Mouse (Mus musculus): ENCODE results near the gene Insm1. TPM values are rescaled to one million over a fixed set of nuclear protein-coding genes. Genes with fewer than 3 reads are reported as not detected.

The Insm1 gene
- polyA plus RNA-seq, 1 experiment from 2014 or later: 0.09 TPM

DNA sequence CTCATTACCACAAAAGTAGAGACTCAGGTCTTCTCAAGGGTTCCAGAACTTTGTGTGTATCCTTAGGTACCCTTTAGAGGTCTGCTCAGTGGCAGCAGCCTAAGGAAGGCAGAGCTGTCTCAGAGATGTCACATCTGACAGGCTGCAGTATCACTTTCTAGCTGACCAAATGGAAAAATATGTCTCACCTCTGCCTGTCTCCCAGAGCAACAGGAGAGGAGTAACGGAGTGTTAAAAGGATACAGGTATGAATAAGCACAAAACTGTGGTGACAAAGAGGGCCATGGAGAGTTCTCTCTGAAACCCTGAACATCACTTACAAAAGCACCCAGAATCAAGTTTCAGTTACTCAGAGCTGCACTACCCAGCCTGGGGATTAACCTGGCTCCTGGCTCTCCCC lies 32.7 kb downstream of the Insm1 start:
- no peak overlapping the region for H3K9ac ChIP-seq (ENCODE audit: low read length)
- WGBS: 86% methylated on average over 1 of the region's 1 CpGs
- H3K4me1 ChIP-seq (ENCODE audit: control insufficient read depth, insufficient read depth, low read length): no peaks in the 10 kb centered on the region
- H3K4me3 ChIP-seq (ENCODE audit: low read depth, low read length): no peak overlapping the region
- H3K9me3 ChIP-seq (ENCODE audit: control insufficient read depth, low read length): no peaks in the 10 kb centered on the region
- no peak overlapping the region for H3K4me2 ChIP-seq (ENCODE audit: low read depth, severe bottlenecking)
- no peak for ATAC-seq (ENCODE audit: insufficient number of reproducible peaks, low FRiP score, low TSS enrichment, low read depth)
- no peaks in the 10 kb centered on the region for H3K27me3 ChIP-seq (ENCODE audit: control insufficient read depth, insufficient read depth, low read length)
- no peaks in the 10 kb centered on the region for H3K36me3 ChIP-seq (ENCODE audit: control insufficient read depth, insufficient read depth, low read length)
- H3K27ac ChIP-seq (replicated peaks; ENCODE audit: low read depth, low read length): no peak overlapping the region
- DNase-seq (ENCODE audit: low spot score): no peak

DNA sequence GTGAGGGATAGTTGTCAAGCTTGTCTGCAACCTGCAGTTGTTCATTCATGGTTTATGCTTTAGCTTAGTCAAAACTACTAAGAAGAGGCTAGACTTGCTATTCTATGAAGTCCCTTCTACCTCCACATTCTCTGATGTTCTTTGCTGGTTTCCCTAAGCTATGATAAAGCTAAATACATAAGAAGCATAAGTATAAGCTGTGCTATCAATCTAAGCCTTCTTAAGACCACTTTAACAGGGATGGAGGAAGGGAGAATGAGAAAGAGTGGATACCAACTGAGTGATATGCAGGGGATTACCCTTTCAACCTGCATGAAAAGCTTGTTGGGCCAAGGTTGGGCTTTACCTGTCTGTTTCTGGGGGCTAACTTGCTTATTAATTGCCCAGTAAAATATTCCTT lies 33.9 kb downstream of the Insm1 start:
- DNase-seq (ENCODE audit: low spot score) (no peak), ATAC-seq (ENCODE audit: insufficient number of reproducible peaks, low FRiP score, low TSS enrichment, low read depth) (no peak)
- Histone ChIP-seq H3K27ac (replicated peaks; ENCODE audit: low read depth, low read length) (no peak overlapping the region), H3K36me3 (ENCODE audit: control insufficient read depth, insufficient read depth, low read length) (no peaks in the 10 kb centered on the region), H3K4me1 (ENCODE audit: control insufficient read depth, insufficient read depth, low read length) (no peaks in the 10 kb centered on the region), H3K4me2 (ENCODE audit: low read depth, severe bottlenecking) (no peak overlapping the region), H3K27me3 (ENCODE audit: control insufficient read depth, insufficient read depth, low read length) (no peaks in the 10 kb centered on the region), H3K4me3 (ENCODE audit: low read depth, low read length) (no peak overlapping the region), H3K9me3 (ENCODE audit: control insufficient read depth, low read length) (no peaks in the 10 kb centered on the region), H3K9ac (ENCODE audit: low read length) (no peak overlapping the region)

- Histone ChIP-seq H3K36me3 (ENCODE audit: control insufficient read depth, insufficient read depth, low read length) (no peaks in the 10 kb centered on the region), H3K4me1 (ENCODE audit: control insufficient read depth, insufficient read depth, low read length) (no peaks in the 10 kb centered on the region; the same call in 1 of the 2 replicates), H3K9me3 (ENCODE audit: control insufficient read depth, low read length) (no peaks in the 10 kb centered on the region), H3K4me2 (ENCODE audit: low read depth, severe bottlenecking) (no peak overlapping the region), H3K4me3 (ENCODE audit: low read depth, low read length) (no peak overlapping the region), H3K27ac (replicated peaks; ENCODE audit: low read depth, low read length) (no peak overlapping the region), H3K9ac (ENCODE audit: low read length) (no peak overlapping the region), H3K27me3 (ENCODE audit: control insufficient read depth, insufficient read depth, low read length) (no peaks in the 10 kb centered on the region)
- ATAC-seq (ENCODE audit: insufficient number of reproducible peaks, low FRiP score, low TSS enrichment, low read depth) (no peak), DNase-seq (ENCODE audit: low spot score) (peak; percentile 32)
- WGBS: 68% methylated on average over 3 of the region's 3 CpGs
These were observed 34.7 kb downstream of the Insm1 start for GRCm38 (mm10) chr2:146256321-146256875.

DNA sequence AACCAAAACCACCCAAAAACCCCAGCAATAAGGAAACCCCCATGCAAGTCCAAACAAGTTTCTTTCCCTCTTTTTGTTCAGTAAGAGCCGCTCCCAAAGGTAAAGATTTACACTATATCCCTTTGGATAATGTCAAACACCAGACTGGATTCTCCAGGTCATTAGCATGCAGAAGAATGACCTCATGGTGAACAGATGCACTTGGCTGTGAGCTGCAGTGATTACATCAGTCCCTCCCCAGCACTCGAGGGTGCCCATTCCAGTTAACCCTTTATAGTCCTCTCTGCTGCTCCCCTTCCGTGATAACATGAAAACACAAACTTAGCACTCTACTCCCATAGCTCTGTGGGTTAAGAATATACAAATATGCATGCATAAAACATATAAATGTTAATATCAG lies 35.3 kb downstream of the Insm1 start:
- H3K27me3 ChIP-seq (ENCODE audit: control insufficient read depth, insufficient read depth, low read length): no peaks in the 10 kb centered on the region
- no peaks in the 10 kb centered on the region for H3K9me3 ChIP-seq (ENCODE audit: control insufficient read depth, low read length)
- DNase-seq (ENCODE audit: low spot score) (no peak), ATAC-seq (ENCODE audit: insufficient number of reproducible peaks, low FRiP score, low TSS enrichment, low read depth) (no peak)
- no peak overlapping the region for H3K4me2 ChIP-seq (ENCODE audit: low read depth, severe bottlenecking)
- no peak overlapping the region for H3K9ac ChIP-seq (ENCODE audit: low read length)
- H3K4me3 ChIP-seq (ENCODE audit: low read depth, low read length): no peak overlapping the region
- WGBS: 44% methylated on average over 3 of the region's 3 CpGs
- peaks cover 6% of the 10 kb centered on the region for H3K4me1 ChIP-seq (ENCODE audit: control insufficient read depth, insufficient read depth, low read length)
- H3K27ac ChIP-seq (replicated peaks; ENCODE audit: low read depth, low read length): no peak overlapping the region
- H3K36me3 ChIP-seq (ENCODE audit: control insufficient read depth, insufficient read depth, low read length): no peaks in the 10 kb centered on the region

DNA sequence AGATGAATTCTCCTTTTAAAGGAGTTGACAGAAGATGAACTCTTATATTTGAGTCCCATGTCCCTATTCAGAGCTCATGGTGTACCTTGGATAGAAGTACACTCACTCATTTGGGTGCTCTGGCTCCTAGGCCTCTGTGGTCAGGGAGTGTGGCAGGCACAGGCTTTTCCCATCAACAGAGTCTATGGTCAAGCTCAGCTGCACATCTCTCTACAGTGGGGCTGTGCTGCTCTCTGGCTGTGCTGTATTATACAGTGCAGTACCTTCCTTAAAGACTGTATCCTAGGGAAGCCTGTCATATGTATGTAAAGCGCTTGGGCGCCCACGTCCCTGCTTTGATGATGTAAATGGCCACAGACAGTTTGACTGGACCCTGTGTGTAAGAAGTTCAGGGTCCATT lies 35.9 kb downstream of the Insm1 start:
- 81% methylated on average over 3 of the region's 3 CpGs for WGBS
- Histone ChIP-seq H3K9ac (ENCODE audit: low read length) (no peak overlapping the region), H3K4me1 (ENCODE audit: control insufficient read depth, insufficient read depth, low read length) (peaks cover 10% of the 10 kb centered on the region), H3K4me2 (ENCODE audit: low read depth, severe bottlenecking) (no peak overlapping the region), H3K4me3 (ENCODE audit: low read depth, low read length) (no peak overlapping the region), H3K27me3 (ENCODE audit: control insufficient read depth, insufficient read depth, low read length) (no peaks in the 10 kb centered on the region), H3K36me3 (ENCODE audit: control insufficient read depth, insufficient read depth, low read length) (no peaks in the 10 kb centered on the region), H3K9me3 (ENCODE audit: control insufficient read depth, low read length) (no peaks in the 10 kb centered on the region), H3K27ac (replicated peaks; ENCODE audit: low read depth, low read length) (no peak overlapping the region)
- ATAC-seq (ENCODE audit: insufficient number of reproducible peaks, low FRiP score, low TSS enrichment, low read depth): no peak
- no peak for DNase-seq (ENCODE audit: low spot score)

- H3K9ac ChIP-seq (ENCODE audit: low read length): no peak overlapping the region
- peaks cover 10% of the 10 kb centered on the region for H3K4me1 ChIP-seq (ENCODE audit: control insufficient read depth, insufficient read depth, low read length)
- H3K27me3 ChIP-seq (ENCODE audit: control insufficient read depth, insufficient read depth, low read length): no peaks in the 10 kb centered on the region
- H3K4me2 ChIP-seq (ENCODE audit: low read depth, severe bottlenecking): no peak overlapping the region
- H3K4me3 ChIP-seq (ENCODE audit: low read depth, low read length): no peak overlapping the region
- DNase-seq (ENCODE audit: low spot score) (no peak), ATAC-seq (ENCODE audit: insufficient number of reproducible peaks, low FRiP score, low TSS enrichment, low read depth) (no peak)
- 37% methylated on average over 10 of the region's 10 CpGs for WGBS
- H3K9me3 ChIP-seq (ENCODE audit: control insufficient read depth, low read length): no peaks in the 10 kb centered on the region
- H3K36me3 ChIP-seq (ENCODE audit: control insufficient read depth, insufficient read depth, low read length): no peaks in the 10 kb centered on the region
- H3K27ac ChIP-seq (replicated peaks; ENCODE audit: low read depth, low read length): no peak overlapping the region
These were observed 37.2 kb downstream of the Insm1 start for GRCm38 (mm10) chr2:146258736-146259469.

DNA sequence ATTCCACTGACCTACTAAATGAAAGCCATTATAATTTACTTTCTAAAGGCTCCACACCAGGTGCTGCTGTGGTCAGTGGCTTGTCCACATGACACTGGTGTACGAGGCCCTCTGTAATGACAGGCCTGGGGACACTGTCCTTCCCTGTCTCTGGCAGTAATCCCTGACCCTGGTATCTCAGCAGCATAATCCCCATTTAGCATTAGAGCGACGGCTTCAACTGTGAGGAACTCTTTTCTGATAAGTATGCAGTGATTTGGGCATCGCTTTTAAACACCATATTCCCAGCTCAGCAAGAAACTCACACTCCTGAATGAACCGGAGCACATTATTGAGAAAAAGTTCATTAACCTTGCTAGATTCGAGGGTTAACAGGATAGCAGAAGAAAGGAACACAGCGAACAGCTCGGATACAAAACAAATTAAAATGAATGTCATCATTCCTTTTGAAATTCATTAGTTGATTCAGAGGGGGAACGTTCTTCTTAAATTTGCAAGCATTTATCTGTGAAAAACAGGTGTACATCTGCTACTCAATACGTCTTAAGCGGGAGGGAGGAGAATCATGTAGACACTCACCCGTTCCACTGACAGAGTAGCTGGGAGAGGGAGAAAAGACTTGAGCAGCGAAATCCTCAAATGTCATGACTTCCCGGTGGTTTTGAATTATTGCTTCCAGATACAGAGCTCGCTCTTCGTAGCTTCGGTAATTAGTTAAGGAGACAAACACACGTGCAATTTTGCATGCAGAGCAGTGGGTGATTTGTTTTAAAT lies 38.3 kb downstream of the Insm1 start:
- WGBS: 46% methylated on average over 18 of the region's 18 CpGs
- H3K36me3 ChIP-seq (ENCODE audit: control insufficient read depth, insufficient read depth, low read length): no peaks in the 10 kb centered on the region
- no peaks in the 10 kb centered on the region for H3K9me3 ChIP-seq (ENCODE audit: control insufficient read depth, low read length)
- no peaks in the 10 kb centered on the region for H3K27me3 ChIP-seq (ENCODE audit: control insufficient read depth, insufficient read depth, low read length)
- H3K27ac ChIP-seq (replicated peaks; ENCODE audit: low read depth, low read length): no peak overlapping the region
- no peak overlapping the region for H3K9ac ChIP-seq (ENCODE audit: low read length)
- no peak overlapping the region for H3K4me2 ChIP-seq (ENCODE audit: low read depth, severe bottlenecking)
- no peak overlapping the region for H3K4me3 ChIP-seq (ENCODE audit: low read depth, low read length)
- ATAC-seq (ENCODE audit: insufficient number of reproducible peaks, low FRiP score, low TSS enrichment, low read depth): no peak
- peaks cover 10% of the 10 kb centered on the region for H3K4me1 ChIP-seq (ENCODE audit: control insufficient read depth, insufficient read depth, low read length)
- no peak for DNase-seq (ENCODE audit: low spot score)

DNA sequence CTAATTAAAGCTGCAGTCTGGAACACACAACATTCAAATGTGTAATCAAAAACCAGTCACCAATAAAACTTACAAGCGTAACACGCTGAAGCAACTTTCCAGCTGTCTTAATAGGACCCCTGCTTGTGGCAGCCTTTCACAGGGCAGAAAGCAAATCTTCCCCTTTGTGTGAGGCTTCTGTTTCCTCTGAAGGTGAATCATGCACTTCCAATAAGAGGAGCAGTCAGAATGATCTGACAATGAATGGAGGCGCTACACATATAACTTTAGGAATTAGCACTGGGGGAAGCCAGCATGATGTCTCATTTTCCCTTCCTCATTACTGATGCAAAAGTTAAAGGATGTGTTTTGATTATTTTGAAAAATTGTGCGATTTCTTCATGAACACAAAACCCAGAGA lies 39.4 kb downstream of the Insm1 start:
- 62% methylated on average over 4 of the region's 4 CpGs for WGBS
- Histone ChIP-seq H3K4me2 (ENCODE audit: low read depth, severe bottlenecking) (no peak overlapping the region), H3K36me3 (ENCODE audit: control insufficient read depth, insufficient read depth, low read length) (no peaks in the 10 kb centered on the region), H3K9ac (ENCODE audit: low read length) (no peak overlapping the region), H3K9me3 (ENCODE audit: control insufficient read depth, low read length) (no peaks in the 10 kb centered on the region), H3K27ac (replicated peaks; ENCODE audit: low read depth, low read length) (no peak overlapping the region), H3K4me1 (ENCODE audit: control insufficient read depth, insufficient read depth, low read length) (peaks cover 10% of the 10 kb centered on the region), H3K4me3 (ENCODE audit: low read depth, low read length) (no peak overlapping the region), H3K27me3 (ENCODE audit: control insufficient read depth, insufficient read depth, low read length) (no peaks in the 10 kb centered on the region)
- ATAC-seq (ENCODE audit: insufficient number of reproducible peaks, low FRiP score, low TSS enrichment, low read depth) (no peak), DNase-seq (ENCODE audit: low spot score) (no peak)

Measured in limb, embryonic 11.5 days (tissue).